Mouse (Mus musculus): ENCODE measurements at regions not wholly inside any gene's neighbourhood (a gene's known extent, or its start where the extent isn't known, plus 50 kb on each side); places are given as distances from the start of the nearest gene placed in this dataset.

DNA sequence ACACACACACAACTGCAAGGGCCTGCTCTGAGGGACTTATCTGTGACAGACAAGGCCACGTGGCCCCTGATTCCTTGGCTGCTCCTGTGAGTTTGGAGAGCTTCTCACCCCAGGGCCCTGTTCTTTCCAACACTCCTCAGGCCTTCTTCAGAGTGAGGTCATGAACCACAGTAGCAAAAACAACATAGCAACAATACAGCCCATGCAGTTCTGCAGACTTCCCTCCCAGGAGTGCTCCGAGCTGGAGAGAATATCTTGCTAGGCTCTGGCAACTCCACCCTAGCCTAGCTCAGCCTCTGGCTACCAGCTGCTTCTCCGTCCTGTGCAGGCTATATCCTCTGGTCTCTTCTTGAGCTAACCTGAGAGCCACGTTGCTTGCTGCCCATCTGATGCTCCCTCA lies 152.8 kb downstream of the Fgf18 start:
- no peak overlapping the region for H3K27ac ChIP-seq (ENCODE audit: low read length)
- no peak overlapping the region for H3K9ac ChIP-seq (ENCODE audit: low read depth, low read length)
- H3K4me2 ChIP-seq (ENCODE audit: low read length) = no peak overlapping the region
- 79% methylated on average over 4 of the region's 4 CpGs for WGBS
- no peak for ATAC-seq
- H3K4me3 ChIP-seq (ENCODE audit: low read depth, low read length) = no peak overlapping the region
- H3K27me3 ChIP-seq (ENCODE audit: control insufficient read depth, insufficient read depth, low read depth, low read length) = no peaks in the 10 kb centered on the region
- no peaks in the 10 kb centered on the region for H3K36me3 ChIP-seq (ENCODE audit: control insufficient read depth, insufficient read depth, low read length)
- no peaks in the 10 kb centered on the region for H3K9me3 ChIP-seq (replicated peaks; ENCODE audit: control insufficient read depth, low read length, poor library complexity, severe bottlenecking)
- H3K4me1 ChIP-seq (ENCODE audit: control insufficient read depth, insufficient read depth, low read length) = no peaks in the 10 kb centered on the region

DNA sequence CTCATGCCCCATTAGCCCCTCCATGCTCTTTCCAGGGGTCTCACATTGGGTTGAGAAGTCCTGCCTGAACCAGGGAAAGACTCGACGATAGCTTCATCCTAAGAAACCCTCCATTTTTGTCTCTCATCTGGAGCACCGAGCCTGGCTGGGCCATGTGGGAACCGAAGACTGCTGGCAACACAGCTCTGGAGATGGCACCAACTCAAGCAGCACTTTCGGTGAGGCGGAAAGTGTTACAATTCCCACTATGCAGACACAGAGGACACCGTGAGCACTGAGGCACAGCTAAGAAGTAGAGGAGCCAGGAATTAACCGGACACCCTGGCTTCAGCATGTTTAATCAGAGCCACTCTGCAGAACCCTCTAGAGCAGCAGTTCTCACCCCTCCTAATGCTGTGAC lies 153.8 kb downstream of the Fgf18 start:
- WGBS = 86% methylated on average over 8 of the region's 8 CpGs

DNA sequence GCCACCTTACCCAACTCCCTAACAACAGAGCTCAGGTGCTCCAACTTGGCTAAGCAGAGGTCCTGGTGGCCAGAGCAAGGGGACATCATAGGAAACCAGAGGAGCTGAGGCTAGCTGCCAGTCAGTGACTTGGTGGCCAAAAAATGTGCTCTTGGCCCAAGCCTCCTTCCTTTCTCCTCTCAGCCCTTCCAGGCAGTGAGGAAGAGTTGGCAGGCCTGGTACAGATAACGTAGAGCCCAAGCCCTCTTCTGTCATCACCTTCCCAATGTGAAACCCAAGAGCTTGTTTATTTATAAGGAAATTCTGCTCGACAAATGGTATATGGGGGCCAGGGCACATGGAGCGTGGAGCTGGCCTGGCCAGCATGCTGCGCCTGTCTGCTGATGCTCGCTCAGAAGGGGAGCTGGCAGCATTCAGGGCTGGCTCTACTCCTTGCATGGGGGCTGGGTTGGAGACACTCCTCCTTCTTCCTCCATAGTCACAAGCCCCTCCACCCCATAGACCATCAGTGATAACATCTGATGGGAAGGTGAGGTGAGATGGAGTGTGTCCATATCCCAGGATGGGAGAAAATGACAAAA lies 156.1 kb downstream of the Fgf18 start:
- H3K36me3 ChIP-seq (ENCODE audit: control insufficient read depth, insufficient read depth, low read length) = no peaks in the 10 kb centered on the region
- 93% methylated on average over 5 of the region's 5 CpGs for WGBS
- H3K27ac ChIP-seq (ENCODE audit: low read length) = no peak overlapping the region
- H3K9me3 ChIP-seq (replicated peaks; ENCODE audit: control insufficient read depth, low read length, poor library complexity, severe bottlenecking) = no peaks in the 10 kb centered on the region
- ATAC-seq = no peak
- no peak overlapping the region for H3K9ac ChIP-seq (ENCODE audit: low read depth, low read length)
- H3K27me3 ChIP-seq (ENCODE audit: control insufficient read depth, insufficient read depth, low read depth, low read length) = no peaks in the 10 kb centered on the region
- H3K4me1 ChIP-seq (ENCODE audit: control insufficient read depth, insufficient read depth, low read length) = no peaks in the 10 kb centered on the region
- H3K4me2 ChIP-seq (ENCODE audit: low read length) = no peak overlapping the region
- no peak overlapping the region for H3K4me3 ChIP-seq (ENCODE audit: low read depth, low read length)

More for the DNA sequence above, 153.8 kb downstream of the Fgf18 start:
- no peaks in the 10 kb centered on the region for H3K9me3 ChIP-seq (replicated peaks; ENCODE audit: control insufficient read depth, low read length, poor library complexity, severe bottlenecking)
- H3K4me2 ChIP-seq (ENCODE audit: low read length) = no peak overlapping the region
- H3K4me1 ChIP-seq (ENCODE audit: control insufficient read depth, insufficient read depth, low read length) = no peaks in the 10 kb centered on the region
- H3K36me3 ChIP-seq (ENCODE audit: control insufficient read depth, insufficient read depth, low read length) = no peaks in the 10 kb centered on the region
- no peak overlapping the region for H3K4me3 ChIP-seq (ENCODE audit: low read depth, low read length)
- ATAC-seq = no peak
- no peak overlapping the region for H3K9ac ChIP-seq (ENCODE audit: low read depth, low read length)
- no peaks in the 10 kb centered on the region for H3K27me3 ChIP-seq (ENCODE audit: control insufficient read depth, insufficient read depth, low read depth, low read length)
- no peak overlapping the region for H3K27ac ChIP-seq (ENCODE audit: low read length)

DNA sequence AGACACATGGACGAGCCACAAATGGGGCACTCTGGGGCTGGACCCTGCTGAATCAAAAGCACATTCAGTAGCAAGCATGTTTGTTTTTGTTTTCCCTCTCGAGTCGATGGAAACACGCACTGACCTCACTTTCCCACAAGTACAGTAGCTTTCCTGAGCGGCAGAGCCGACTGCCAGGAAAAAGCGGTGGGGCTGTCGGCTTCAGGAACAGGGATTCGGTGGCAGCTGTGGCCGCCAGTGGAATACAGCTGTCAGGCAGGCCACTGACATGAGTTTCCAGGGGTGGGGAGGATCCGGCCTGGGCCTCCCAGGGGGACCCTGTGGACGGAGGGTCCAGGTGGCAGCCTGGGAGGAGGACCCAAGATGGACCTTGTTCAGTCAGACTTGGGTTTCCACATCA lies 157.0 kb downstream of the Fgf18 start:
- no peak overlapping the region for H3K4me3 ChIP-seq (ENCODE audit: low read depth, low read length)
- 91% methylated on average over 12 of the region's 12 CpGs for WGBS
- no peak overlapping the region for H3K4me2 ChIP-seq (ENCODE audit: low read length)
- no peak overlapping the region for H3K9ac ChIP-seq (ENCODE audit: low read depth, low read length)
- H3K36me3 ChIP-seq (ENCODE audit: control insufficient read depth, insufficient read depth, low read length) = no peaks in the 10 kb centered on the region
- ATAC-seq = no peak
- H3K9me3 ChIP-seq (replicated peaks; ENCODE audit: control insufficient read depth, low read length, poor library complexity, severe bottlenecking) = no peaks in the 10 kb centered on the region
- H3K27ac ChIP-seq (ENCODE audit: low read length) = no peak overlapping the region
- H3K27me3 ChIP-seq (ENCODE audit: control insufficient read depth, insufficient read depth, low read depth, low read length) = no peaks in the 10 kb centered on the region
- H3K4me1 ChIP-seq (ENCODE audit: control insufficient read depth, insufficient read depth, low read length) = no peaks in the 10 kb centered on the region

DNA sequence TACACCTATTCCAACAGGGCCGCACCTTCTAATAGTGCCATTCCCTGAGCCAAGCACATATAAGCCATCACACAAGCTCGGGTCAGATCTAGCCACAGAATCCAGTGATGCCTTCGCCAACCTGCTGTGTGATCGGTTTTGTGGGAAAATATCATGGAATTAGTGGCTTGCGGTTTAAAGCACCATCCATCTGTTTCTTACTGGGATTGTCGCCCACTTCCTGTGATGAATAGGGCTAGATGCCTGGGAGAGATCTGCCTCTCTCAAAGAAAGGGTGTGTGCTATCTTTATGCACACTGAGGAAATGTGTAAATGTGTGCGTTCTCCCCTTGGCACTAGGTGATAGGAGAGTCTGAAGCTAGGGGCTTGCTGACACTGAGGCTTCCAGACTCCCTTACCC lies 154.5 kb upstream of the Smim23 start:
- Histone ChIP-seq H3K9me3 (replicated peaks; ENCODE audit: control insufficient read depth, low read length, poor library complexity, severe bottlenecking) (no peaks in the 10 kb centered on the region), H3K4me3 (ENCODE audit: low read depth, low read length) (no peak overlapping the region), H3K36me3 (ENCODE audit: control insufficient read depth, insufficient read depth, low read length) (no peaks in the 10 kb centered on the region), H3K4me2 (ENCODE audit: low read length) (no peak overlapping the region), H3K27ac (ENCODE audit: low read length) (no peak overlapping the region), H3K9ac (ENCODE audit: low read depth, low read length) (no peak overlapping the region), H3K27me3 (ENCODE audit: control insufficient read depth, insufficient read depth, low read depth, low read length) (no peaks in the 10 kb centered on the region), H3K4me1 (ENCODE audit: control insufficient read depth, insufficient read depth, low read length) (no peaks in the 10 kb centered on the region)
- ATAC-seq = no peak
- 94% methylated on average over 7 of the region's 7 CpGs for WGBS

DNA sequence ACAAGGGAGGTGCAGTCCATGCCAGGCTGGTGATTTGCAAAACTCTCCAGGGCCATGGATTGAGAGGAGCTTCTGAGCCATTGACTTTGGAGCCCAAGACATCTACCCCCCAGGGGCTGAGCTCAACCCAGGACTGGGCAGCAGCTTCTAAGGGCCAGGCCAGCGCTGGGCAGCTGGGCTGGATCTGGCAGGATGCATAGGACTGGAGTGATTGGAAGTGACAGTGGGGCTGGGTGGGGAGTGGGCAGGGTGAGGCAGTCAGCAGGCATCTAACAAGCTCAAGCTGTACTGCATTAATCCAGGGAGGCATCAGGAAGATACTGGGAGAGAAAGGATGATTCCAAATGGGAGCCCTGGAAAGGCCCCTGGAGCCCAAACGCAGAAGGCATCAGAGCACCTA lies 152.2 kb upstream of the Smim23 start:
- no peaks in the 10 kb centered on the region for H3K4me1 ChIP-seq (ENCODE audit: control insufficient read depth, insufficient read depth, low read length)
- no peaks in the 10 kb centered on the region for H3K27me3 ChIP-seq (ENCODE audit: control insufficient read depth, insufficient read depth, low read depth, low read length)
- no peak for ATAC-seq
- 91% methylated on average over 2 of the region's 2 CpGs for WGBS
- H3K9ac ChIP-seq (ENCODE audit: low read depth, low read length) = no peak overlapping the region
- H3K9me3 ChIP-seq (replicated peaks; ENCODE audit: control insufficient read depth, low read length, poor library complexity, severe bottlenecking) = no peaks in the 10 kb centered on the region
- H3K36me3 ChIP-seq (ENCODE audit: control insufficient read depth, insufficient read depth, low read length) = no peaks in the 10 kb centered on the region
- no peak overlapping the region for H3K4me2 ChIP-seq (ENCODE audit: low read length)
- H3K27ac ChIP-seq (ENCODE audit: low read length) = no peak overlapping the region
- no peak overlapping the region for H3K4me3 ChIP-seq (ENCODE audit: low read depth, low read length)

DNA sequence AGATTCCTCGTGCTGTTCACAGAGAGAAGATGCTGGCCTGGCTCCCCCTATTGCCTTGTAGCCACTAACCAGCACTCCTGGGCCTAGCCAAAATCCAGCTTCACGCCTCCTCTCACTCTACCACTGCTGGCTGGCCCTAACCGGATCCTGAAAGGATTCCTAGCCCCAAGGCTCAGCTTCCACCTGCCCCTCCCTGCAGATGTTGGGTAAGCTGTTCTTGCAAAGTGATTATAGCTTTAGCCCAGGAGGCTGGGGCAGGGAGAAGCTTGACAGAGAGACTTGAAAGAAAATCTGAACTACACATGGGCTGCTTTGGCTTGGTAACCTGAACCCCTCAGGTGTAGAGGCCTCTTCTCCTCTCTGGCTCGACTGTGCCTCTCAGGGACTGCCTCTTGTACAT lies 149.0 kb upstream of the Smim23 start:
- H3K4me1 ChIP-seq (ENCODE audit: control insufficient read depth, insufficient read depth, low read length) = no peaks in the 10 kb centered on the region
- H3K9ac ChIP-seq (ENCODE audit: low read depth, low read length) = no peak overlapping the region
- WGBS = 69% methylated on average over 4 of the region's 4 CpGs
- H3K36me3 ChIP-seq (ENCODE audit: control insufficient read depth, insufficient read depth, low read length) = no peaks in the 10 kb centered on the region
- H3K27me3 ChIP-seq (ENCODE audit: control insufficient read depth, insufficient read depth, low read depth, low read length) = no peaks in the 10 kb centered on the region
- H3K9me3 ChIP-seq (replicated peaks; ENCODE audit: control insufficient read depth, low read length, poor library complexity, severe bottlenecking) = no peaks in the 10 kb centered on the region
- no peak overlapping the region for H3K27ac ChIP-seq (ENCODE audit: low read length)
- H3K4me3 ChIP-seq (ENCODE audit: low read depth, low read length) = no peak overlapping the region
- no peak overlapping the region for H3K4me2 ChIP-seq (ENCODE audit: low read length)
- no peak for ATAC-seq

DNA sequence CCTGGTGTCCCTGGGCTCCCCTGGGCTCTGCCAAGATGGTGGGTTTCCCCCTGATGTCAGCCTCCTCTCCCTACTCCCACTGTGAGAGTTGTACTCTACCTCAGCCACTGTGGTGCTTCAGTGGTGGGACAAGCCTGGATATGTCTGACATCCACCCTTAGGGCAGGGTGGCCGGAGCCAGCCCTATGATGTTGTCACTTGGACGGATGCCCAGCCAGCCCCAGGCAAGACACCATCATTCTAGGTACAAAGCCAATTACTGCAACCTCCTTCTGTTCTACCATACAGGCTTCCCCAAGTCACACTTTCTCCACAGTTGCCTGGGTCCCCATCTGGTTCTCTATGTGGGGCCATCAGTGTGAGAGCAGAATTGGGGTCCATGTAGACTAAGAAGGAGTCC lies 141.0 kb upstream of the Smim23 start:
- Histone ChIP-seq H3K4me1 (ENCODE audit: control insufficient read depth, insufficient read depth, low read length) (no peaks in the 10 kb centered on the region), H3K4me3 (ENCODE audit: low read depth, low read length) (no peak overlapping the region), H3K27me3 (ENCODE audit: control insufficient read depth, insufficient read depth, low read depth, low read length) (no peaks in the 10 kb centered on the region), H3K4me2 (ENCODE audit: low read length) (no peak overlapping the region), H3K9ac (ENCODE audit: low read depth, low read length) (no peak overlapping the region), H3K27ac (ENCODE audit: low read length) (no peak overlapping the region), H3K9me3 (replicated peaks; ENCODE audit: control insufficient read depth, low read length, poor library complexity, severe bottlenecking) (no peaks in the 10 kb centered on the region), H3K36me3 (ENCODE audit: control insufficient read depth, insufficient read depth, low read length) (no peaks in the 10 kb centered on the region)
- ATAC-seq = no peak
- WGBS = 77% methylated on average over 2 of the region's 2 CpGs

DNA sequence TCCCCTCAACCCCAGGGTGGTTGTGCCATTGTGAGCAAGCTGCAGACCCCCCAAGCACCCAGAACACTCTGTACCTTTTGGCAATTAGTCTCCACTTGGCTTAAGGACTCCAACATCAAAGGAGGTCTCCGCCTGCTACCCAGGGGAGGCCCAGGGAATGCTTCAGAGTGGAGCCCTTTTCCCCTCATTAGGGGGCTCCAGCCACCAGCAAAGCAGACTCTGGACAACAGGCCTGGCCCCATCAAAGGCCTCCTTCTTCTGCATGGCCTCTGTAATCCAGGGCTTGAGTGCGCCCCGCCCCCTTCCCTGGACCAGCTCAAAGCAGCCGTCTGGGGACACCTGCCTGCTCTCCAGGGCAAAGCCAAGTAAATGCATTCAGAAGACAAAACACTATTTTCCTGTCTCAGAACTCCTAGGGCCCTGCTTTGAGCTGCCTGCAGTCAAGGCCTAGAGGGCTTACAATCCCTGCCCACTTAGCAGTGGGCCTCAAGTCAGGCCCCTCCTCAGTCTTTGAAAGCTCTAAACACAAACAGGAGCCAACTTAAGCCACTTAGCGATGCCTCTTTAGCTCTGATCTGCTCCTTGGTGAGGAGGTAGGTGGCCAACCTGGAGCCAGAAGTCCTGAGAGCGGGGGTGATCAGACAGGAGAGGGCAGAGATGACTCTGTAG lies 139.4 kb upstream of the Smim23 start:
- Histone ChIP-seq H3K4me1 (ENCODE audit: control insufficient read depth, insufficient read depth, low read length) (no peaks in the 10 kb centered on the region), H3K36me3 (ENCODE audit: control insufficient read depth, insufficient read depth, low read length) (no peaks in the 10 kb centered on the region), H3K9ac (ENCODE audit: low read depth, low read length) (no peak overlapping the region), H3K4me3 (ENCODE audit: low read depth, low read length) (no peak overlapping the region), H3K27ac (ENCODE audit: low read length) (no peak overlapping the region), H3K9me3 (replicated peaks; ENCODE audit: control insufficient read depth, low read length, poor library complexity, severe bottlenecking) (no peaks in the 10 kb centered on the region), H3K27me3 (ENCODE audit: control insufficient read depth, insufficient read depth, low read depth, low read length) (no peaks in the 10 kb centered on the region), H3K4me2 (ENCODE audit: low read length) (no peak overlapping the region)
- 17% methylated on average over 6 of the region's 6 CpGs for WGBS
- ATAC-seq = peak; percentile 76

Data from midbrain, embryonic 16.5 days (tissue).